ENCODE assay signal across 1 mouse cellular context in the genomic region with DNA sequence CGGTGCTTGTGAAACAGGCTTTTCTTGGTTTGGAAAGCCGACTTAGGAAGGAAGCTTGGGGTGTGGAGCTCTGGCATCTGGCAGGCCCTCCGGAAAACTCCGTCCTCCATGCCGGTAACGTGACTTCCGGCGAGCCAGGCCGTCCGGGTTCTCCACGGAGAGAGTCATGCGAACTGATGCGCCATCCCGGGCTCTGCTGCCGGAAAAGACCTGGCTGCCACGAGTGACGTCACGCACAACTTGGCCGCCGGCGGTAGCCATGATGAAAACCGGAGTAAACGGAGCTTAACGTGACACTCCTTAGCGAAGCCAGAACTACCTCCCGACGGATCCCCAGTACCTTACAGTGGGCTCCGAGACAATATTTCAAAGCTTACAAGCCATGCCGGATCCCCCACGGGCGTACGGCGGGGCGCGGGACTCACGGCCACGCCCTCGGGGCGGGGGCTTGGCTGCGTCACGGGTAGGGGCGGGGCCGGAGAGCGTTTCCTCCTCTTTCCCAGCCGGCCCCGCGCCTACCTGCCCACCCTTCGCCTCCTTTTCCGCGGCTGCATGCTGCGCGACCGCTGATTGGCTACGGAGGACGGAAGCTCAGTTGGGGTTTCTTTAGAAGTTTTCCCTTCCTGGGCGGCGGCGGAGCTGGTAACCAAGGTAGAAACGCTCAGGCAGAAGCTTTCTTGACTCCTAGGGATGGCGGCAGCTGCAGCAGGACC.
TF ChIP-seq lines count a peak whose summit lies in the region.

A gene (plus strand): TSS at position 553 of the 713 bp plus-strand sequence.

TF ChIP-seq in myocyte, 11 proteins besides CTCF, POLR2A, EP300 and RAD21 (continued from another document):
- TF ChIP-seq MYOD1 (IDR thresholded peaks at IDR 0.05; ENCODE audit: control insufficient read depth in 1 of 3, insufficient read length in 2 of 3, low read depth in 2 of 3): no peak
- peak; percentile 84 for TF ChIP-seq POLR2AphosphoS2 (IDR thresholded peaks at IDR 0.05; ENCODE audit: insufficient read length, low read depth)
- TF ChIP-seq SRF (IDR thresholded peaks at IDR 0.05; ENCODE audit: control insufficient read depth, insufficient read length, low read depth): peak; percentile 53
- no peak for TF ChIP-seq MAX (IDR thresholded peaks at IDR 0.05; ENCODE audit: low read depth)
